Mouse (Mus musculus): ENCODE results near the gene 1700061G19Rik. TPM values are rescaled to one million over a fixed set of nuclear protein-coding genes. Genes with fewer than 3 reads are reported as not detected.
A peak's percentile ranks its signal among the peaks of the same experiment; 100 is the strongest.
"Not testable (repeated sequence)": the region's sequence is repeated elsewhere in the genome, so short reads cannot be mapped to it uniquely, and the experiment has no call there.

1700061G19Rik gene
- total RNA-seq, 2 experiments from 2014 or later = 0.10 to 0.12 TPM

DNA sequence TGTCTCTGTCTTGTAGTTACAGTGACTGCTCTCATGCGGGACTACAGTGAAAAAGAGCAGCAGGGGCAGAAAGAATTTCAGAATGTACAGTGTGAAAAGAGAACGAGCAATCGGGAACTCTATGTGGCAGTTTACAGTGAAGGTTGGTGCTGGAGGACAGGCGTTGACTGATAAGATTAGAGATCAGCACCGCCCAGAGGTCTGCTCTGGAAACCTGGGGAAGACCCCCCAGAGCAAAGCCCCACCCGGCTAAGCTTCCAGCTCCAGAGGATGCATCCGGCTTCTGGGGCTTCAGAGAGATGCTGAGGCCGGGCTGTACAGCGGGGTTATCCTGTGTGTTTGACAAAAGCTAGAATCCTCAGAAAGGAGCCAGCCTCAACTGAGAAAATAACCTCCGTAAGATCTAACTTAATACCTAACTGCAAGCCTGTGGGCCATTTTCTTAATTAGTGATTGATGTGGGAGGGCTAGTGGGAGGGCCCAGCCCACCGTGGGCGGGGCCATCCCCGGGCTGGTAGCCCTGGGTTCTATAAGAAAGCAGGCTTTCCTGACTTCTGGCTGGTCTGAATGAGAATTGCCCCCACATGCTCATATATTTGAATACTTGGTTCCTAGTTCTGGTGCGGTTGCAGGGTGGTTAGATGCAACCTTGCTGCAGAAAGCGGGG lies 4.9 kb upstream of the 1700061G19Rik start:
- intact Hi-C loops (cut with DNase I) = no loop called here
- DNase-seq = no peak

DNA sequence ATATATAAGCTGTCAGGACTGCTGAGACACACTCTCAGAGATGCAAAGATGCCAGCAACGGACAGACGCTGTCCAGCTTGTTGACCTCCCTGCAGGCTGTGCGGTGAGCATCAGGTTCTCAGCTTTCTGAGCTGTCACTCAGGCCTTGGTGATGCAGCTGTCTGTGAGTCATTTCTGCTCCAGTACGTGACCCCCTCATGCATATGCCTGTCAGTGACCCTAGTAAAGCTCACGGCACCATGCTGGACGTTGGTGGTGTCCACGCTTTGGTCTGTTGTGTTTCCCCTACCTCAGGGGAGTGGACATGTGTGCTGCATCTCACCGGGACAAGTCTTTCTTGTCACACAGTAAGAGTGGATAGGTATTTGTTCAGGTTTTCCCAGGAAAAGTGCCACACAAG lies 3.5 kb upstream of the 1700061G19Rik start:
- DNase-seq = no peak
- intact Hi-C loops (cut with DNase I) = no loop called here

DNA sequence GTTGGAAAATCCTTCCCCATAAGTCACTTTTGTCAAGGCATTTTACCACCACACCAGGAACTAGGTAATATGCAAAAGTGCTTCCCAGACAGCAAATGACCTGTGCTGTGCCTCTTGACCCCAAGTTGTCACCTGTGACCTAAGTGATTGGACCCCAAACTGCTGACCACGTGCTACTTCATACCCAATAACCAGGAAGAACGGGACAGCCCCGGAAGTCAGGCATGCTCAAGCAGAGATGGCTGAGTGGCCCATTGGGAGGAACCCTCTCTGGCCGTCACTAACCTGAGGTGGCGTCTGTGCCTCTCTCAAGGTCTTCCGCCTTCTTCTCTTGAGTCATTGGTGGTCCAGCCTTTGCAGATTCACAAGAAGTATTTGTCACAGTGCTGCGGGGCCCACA lies 2.8 kb upstream of the 1700061G19Rik start:
- intact Hi-C loops (cut with DNase I) = no loop called here
- DNase-seq = no peak

DNA sequence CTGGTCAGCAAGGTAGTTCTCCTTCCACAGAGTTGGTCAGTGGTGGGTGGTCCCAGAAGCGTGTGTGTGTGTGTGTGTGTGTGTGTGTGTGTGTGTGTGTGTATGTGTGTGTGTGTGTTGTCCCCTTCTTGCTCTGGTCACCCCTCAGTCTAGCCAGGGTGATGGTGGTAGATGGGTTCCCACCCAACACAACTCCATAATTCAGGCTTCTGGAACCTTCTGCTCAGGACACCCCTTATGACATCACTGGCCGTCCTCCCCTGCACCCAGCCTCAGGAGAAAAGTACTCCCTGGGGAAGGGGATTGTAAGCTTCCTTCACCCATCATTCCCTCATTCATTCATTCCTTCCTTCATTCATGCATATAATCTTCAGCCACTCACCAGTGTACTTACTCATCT lies 1.0 kb upstream of the 1700061G19Rik start, which contains the start of gene Acsbg2:
Gene Acsbg2 (minus strand): TSS at position 211 of the 400 bp plus-strand sequence.
- DNase-seq = no peak
- intact Hi-C loops (cut with DNase I) = no loop called here

DNA sequence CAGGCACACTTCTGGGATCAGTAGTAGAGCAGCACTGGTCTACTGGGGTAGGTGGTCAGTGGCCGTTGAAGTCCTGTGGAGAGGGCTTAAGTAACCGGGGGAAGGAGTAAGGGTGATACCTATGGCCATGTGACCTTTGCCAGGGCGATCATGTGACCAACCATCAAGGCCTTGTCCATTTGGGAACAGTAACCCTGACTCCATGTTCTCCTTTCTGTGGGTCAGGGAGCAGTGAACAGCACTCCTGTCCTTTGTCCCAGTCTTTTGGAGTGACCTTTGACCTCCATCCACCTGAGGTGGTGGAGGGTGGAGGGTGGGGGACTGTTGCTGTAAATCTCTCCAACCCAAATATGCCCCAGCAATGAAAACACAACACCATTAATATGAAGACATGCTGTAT lies 1.2 kb downstream of the 1700061G19Rik start:
- DNase-seq = no peak
- intact Hi-C loops (cut with DNase I) = no loop called here

DNA sequence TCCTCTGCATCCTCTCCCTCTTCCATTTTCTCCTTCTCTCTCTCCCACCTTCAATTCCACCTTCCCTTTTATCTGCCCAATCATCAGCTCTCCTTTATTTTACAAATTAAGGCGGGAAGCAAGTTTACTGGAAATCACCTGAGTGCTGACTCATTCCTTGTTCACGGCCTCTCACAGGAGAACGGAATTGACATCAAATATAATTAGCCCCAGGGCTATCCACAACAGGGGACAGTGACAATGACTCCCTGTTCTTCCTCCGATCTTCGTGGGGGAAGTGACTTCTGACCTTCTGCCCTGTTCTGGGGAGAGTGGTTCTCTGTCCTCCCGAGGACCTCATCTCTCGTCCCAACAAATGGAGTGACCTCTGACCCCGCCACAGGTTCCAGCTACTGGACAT lies 1.7 kb downstream of the 1700061G19Rik start:
- intact Hi-C loops (cut with DNase I) = no loop called here
- DNase-seq = no peak

DNA sequence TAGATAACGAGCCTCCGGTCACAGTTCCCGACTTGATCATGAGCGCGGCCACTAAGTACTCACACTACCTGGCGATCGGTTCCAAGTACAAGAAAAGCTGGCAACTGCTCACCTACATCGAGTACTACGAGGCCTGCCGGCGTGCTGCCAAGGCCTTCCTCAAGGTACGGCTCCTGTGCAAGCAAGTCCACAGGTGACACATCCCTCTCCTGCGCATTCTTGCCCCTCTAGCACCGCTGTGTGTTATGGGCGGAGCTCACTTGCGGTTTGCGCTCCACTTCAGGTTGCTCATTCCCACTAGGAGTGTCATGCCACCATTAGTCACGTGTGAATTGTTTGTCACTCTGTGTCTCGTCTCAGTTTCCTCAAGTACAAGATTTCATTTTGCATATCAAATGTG lies 2.1 kb downstream of the 1700061G19Rik start:
- intact Hi-C loops (cut with DNase I) = no loop called here
- DNase-seq = no peak

DNA sequence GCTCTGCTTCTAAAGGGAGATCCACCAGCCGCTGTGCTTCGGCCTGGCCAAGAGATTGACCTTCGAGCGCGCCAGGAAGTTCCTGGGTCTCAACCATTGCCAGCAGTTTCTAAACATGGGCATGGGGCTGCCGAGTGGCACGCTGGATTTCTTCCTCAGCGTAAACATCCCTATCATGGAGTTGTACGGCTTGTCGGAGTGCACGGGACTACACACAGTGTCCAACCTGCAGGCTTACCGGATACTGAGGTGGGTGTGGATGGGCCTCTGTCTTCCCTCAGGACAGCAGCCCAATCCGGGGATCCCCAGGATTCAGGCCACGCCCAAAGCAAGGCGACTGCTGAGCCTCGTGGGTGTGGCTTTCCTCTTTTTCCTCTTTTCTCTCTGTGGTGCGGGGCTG lies 8.3 kb downstream of the 1700061G19Rik start:
- peak; percentile 50 to 63 for DNase-seq
- intact Hi-C loops (cut with DNase I) = no loop called here

DNA sequence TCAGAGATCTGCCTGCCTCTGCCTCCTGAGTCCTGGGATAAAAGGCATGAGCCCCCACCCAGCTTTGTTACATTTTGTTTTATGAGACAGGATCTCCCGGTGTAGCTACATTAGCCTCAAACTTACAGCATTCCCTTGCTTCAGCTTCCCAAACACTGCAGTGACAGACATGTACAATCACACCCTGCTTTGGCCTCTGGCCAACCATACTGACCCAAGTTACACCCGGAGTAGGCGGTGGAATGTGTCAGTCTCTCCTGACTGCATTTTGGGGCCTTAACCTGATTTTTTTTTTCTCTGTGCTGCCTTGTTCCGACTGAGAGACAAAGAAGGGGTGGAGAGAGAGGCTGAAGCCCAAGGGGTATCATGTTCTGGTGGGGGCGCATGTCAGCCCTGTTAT lies 9.1 kb downstream of the 1700061G19Rik start:
- peak; percentile 54 to 59 for DNase-seq
- intact Hi-C loops (cut with DNase I) = no loop called here

DNA sequence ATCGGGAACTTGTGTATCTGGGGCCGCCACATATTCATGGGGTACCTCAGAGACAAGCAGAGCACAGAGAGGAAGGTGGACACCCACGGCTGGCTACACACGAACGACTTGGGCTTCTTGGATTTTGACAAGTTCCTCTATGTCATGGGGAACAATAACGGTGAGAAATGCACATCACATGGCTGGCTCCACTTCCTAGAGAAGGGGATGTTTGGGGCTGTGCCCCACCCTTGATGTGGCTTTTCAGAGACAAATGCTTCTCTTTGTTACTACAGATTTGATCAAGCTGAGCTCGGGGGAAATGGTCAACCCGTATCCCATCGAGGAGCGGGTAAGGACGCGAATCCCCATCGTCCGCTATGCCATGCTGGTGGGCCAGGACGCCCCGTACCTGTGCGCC lies 9.5 kb downstream of the 1700061G19Rik start:
- intact Hi-C loops (cut with DNase I) = no loop called here
- DNase-seq = no peak

DNA sequence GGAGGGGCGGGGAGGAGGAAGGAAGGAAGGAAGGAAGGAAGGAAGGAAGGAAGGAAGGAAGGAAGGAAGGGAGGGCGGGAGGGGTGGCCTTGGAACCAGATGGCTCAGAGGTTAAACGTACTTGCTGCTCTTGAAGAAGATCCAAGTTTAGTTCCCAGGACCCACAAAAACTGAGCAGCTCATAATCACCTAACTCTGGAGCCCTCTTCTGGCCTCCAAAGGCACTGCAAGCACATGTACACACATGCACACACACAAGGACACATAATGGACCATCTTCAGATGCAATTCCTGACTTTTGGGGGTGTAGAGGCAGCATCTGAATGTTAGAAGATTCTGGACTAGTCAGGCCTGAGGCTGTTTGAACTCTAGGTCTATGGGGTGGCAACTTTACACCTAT lies 12.8 kb downstream of the 1700061G19Rik start:
- DNase-seq = no peak
- intact Hi-C loops (cut with DNase I) = no loop called here

DNA sequence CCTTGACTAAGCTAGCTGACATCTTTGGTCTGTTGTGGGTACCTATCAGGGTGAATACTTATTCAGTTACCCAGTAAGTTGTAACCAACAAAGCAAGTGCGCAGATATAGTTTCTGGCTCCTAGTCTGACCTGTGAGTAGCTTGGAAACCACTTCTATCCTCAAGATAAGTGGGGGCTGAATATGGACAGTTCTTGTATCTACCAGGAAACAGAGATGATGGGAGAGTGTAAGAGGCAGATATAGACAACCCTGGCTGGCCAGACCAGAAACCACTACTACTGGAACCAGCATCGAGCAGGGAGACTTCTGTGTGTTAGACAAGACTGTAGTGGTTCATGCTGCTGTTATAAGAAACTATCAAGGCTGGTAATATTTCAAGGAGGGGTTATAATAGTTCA lies 14.7 kb downstream of the 1700061G19Rik start:
- DNase-seq = no peak
- intact Hi-C loops (cut with DNase I) = no loop called here

DNA sequence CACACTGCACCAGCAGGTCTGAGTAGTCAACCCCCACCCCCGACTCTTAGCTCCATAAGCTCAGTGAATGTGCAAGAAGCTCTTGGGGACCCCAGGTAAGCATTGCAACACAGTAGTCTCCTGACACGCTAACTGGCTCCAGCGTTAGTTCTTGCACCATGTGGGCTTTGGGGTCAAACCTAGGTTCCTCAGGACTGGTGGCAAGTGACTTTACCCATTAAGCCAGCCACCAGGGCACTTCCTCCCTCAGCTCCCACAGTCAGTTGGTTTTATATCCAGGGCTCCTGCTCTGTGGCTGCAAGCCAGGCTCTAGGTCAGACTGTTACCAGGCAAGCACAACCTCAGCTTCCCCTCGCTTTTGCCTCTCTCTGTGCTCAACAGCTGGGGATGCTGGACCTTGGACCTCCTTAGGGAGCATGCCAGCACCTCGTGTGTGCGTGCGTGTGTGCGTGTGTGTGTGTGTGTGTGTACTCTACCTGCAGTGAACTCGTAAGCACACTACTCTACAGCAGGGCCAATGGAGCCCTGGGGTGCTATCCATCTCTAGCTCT lies 20.2 kb downstream of the 1700061G19Rik start:
- no peak for DNase-seq
- intact Hi-C loops (cut with DNase I) = loop anchor here (5.0 kb wide), 1 partner anchor 42 kb away; the partner anchor contains the start of gene Mllt1

DNA sequence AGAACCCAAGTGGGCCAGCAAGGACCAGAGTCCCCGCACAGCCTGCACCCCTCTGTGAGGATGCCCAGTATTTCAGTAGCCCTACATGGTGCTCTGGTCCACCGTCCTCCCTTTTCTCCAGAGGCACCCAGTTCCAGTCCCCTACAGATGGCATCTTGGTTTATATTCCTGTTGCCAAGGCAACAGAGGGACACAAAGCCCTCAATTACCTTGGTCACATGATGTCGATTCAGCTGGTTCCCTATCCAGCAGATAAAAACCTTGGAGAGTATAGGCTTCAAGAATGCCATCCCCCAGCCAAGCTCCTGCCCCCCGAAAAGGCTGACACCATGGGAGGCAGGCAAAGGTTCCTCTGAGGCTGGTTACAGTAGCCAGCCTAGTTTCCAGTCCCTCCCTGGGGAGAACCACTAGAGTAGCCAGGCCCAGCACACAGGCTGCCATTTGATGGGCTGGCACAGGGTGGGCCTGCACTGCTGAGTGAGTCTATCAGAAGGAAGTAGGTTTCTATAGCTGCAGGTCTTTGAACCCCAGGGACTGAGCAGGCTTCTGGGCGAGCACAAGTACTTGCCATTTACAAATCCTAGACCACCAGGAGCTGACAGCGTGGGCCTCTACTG lies 21.3 kb downstream of the 1700061G19Rik start:
- no peak for DNase-seq
- intact Hi-C loops (cut with DNase I) = loop anchor here (1.0 to 5.0 kb wide), 3 partner anchors 41 to 88 kb away; partner anchors contain the start of gene Mllt1

DNA sequence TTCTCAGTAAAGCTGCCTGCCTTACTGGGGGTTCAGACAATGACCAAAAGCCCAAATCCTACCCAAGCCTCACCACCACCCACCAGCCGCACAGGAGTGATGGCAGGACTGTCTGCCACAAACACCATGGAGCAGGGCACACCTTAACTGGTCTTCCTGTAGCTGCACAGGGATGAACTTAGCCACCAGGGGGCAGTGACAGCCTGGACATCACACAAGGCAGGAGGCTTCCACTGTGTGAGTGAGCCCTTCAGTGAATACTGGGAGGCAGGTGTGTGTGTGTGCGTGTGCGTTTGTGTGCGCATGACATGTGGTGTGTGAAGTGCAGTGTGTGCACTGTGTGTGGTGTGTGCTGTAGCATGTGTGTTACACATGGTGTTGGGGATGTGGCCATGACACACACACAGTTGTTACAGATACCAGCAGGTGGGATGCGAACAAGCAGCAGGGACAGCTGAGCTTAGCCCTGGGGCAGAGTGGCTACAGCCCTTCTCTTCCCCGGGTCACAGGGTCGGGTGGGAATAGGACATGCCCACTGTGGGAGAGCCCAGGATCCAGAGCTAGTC lies 22.4 kb downstream of the 1700061G19Rik start:
- intact Hi-C loops (cut with DNase I) = loop anchor here (1.0 to 5.0 kb wide), 3 partner anchors 40 to 89 kb away; partner anchors contain the start of gene Mllt1

DNA sequence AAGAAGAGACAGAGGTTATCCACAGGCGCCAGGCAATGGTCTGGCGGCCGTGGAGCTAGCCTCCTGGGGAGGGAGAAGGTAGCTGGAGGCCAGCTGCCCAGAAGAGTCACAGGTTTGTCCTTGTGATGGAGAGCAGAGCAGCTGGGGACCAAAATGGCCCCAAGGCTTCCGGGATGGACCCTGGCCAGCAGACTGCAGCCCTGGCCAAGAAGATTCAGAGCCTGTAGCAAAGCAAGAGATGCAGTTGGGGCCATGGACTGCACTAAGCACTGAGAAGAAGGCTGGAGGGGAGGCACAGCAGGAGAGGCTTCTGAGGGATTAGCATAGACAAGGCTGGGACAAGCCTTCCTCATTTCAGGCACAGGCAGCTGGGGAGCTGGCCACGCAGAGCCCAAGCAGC lies 27.4 kb downstream of the 1700061G19Rik start:
- intact Hi-C loops (cut with DNase I) = no loop called here
- no peak for DNase-seq

More for the DNA sequence above, 22.4 kb downstream of the 1700061G19Rik start:
- DNase-seq = peak; percentile 85 to 91

DNA sequence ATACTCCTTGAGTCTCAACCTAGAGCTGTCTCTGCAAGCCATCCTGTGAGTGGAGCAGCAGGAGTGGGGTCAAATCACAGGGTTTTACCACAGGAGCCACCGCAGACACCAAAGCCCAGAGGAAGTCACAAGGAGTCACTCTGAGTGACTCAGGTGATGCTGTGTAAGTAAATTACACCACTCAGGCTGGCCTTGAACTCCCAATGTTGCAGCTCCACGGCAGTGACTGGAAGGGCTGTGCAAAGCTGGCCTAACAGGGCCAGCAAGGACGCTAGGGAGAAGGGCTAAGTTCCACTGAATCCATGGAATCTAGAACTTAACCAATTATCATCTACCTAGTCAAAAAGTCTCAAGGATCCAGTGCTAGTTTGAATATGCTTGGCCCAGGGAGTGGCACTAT lies 30.9 kb downstream of the 1700061G19Rik start:
- intact Hi-C loops (cut with DNase I) = no loop called here
- DNase-seq = no peak

DNA sequence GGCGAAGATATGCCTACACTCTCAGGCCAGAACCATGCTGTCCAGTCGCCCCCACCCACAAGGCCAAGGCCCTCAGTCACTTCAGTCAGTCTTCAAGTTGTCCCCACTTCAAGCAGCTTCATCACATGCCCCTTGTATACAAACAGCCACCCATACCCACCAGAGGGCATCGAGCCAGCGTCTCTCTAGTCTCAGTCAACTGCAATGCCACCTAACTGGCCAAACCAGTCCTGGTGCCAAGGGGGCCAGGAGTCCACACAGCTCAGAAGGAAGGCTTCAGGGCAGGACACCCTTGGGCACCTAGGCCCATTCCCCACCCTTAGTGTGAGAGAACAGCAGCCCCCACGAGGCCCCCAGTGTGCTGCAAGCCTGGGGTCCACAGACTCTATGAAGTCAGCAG lies 31.8 kb downstream of the 1700061G19Rik start:
- intact Hi-C loops (cut with DNase I) = no loop called here
- DNase-seq = no peak

DNA sequence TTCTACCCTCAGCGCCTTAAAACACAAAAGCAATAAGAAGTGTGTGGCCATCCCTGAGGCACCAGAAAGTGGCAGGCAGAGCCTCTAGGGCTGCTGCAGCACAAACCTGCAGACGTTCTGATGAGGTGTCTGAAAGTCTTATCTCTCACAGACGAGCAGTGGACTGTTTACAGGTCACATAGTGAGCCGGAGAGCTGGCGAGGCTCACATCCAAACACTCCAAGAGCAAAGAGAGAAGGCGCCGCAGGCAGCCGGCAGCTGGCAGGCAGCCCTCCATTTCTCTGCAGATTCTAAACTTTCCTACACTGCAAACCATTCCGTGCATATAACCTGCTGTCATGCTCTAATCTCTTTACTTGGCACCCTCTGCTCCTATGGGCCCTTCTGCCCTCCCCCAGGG lies 32.6 kb downstream of the 1700061G19Rik start:
- intact Hi-C loops (cut with DNase I) = no loop called here
- peak; percentile 41 to 61 for DNase-seq

DNA sequence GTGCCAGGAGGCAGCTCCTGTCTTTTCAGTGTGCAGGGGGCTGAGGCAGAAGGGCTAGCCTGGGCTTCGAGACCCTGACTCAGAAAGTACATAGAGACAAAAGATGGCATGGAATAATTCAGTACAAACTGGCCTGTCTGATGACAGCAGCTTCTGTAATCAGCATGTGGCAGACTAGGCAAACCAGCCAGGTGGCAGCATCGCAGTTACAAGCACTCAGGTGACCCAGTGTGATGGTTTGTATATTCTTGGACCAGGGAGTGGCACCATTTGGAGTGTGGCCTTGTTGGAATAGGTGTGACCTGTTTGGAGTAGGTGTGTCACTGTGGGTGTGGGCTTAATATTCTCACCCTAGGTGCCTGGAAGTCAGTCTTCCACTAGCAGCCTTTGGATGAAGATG lies 34.5 kb downstream of the 1700061G19Rik start:
- intact Hi-C loops (cut with DNase I); DNase-seq: not testable (repeated sequence)

DNA sequence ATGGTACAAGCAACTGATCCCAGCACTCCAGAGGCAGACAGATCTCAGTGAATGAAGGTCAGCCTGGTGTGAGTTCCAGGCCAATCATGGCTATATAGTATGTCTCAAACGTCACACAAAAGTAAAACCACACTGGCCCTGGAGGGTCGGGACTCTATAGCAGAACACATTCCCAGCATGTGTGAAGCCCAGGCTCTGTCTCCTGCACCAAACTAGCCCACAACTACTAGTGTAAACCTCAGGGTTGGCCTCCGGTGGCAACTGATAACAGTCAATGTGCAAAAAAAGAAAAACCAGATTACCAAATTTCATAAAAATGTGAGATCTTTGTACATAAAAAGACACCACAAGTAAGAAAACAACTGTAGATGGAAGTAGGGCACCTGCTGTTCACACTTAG lies 37.7 kb downstream of the 1700061G19Rik start:
- intact Hi-C loops (cut with DNase I) = no loop called here
- no peak for DNase-seq

DNA sequence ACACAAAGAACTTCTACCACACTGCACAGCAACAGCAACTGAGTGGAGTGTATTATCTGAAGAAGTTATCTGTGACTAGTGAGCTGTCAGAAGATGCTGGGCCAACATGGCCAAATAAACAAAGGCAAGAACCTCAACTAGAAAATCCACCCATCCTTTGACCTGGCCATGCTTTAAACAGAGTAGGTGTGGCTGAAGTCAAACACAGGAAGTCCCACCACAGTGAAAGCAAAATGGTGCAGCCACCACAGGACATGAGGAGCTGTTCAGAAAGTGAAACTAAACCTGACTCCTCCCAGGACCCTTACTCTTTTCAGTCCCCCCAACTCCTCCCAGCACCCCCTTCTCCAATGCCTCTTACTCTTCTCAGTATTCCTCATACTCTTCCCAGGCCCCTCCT lies 38.2 kb downstream of the 1700061G19Rik start:
- intact Hi-C loops (cut with DNase I) = no loop called here
- DNase-seq = no peak
